ENCODE assay signal across 8 mouse cellular contexts in genomic region chr16:19760505-19761496, GRCm38 (mm10). TPM values are rescaled to one million over a fixed set of nuclear protein-coding genes. Genes with fewer than 3 reads are reported as not detected.
DNase-seq lines count a peak whose midpoint lies in the region; ATAC-seq lines count a peak whose summit lies in the region.

No protein-coding gene starts in this region.

- H3K27me3 ChIP-seq in kidney, embryonic 14.5 days (ENCODE audit: control insufficient read depth, insufficient read depth, low read length) = no peaks in the 10 kb centered on the region
- H3K27me3 ChIP-seq in forebrain, embryonic 15.5 days = no peaks in the 10 kb centered on the region
- H3K27me3 ChIP-seq in lung, embryonic 15.5 days = no peaks in the 10 kb centered on the region

- DNase-seq in kidney, adult 9 months = no peak
- peak; percentile 16 for DNase-seq in adrenal gland, postnatal 10 days
- DNase-seq in urinary bladder, postnatal 25 days (ENCODE audit: low spot score) = peak; percentile 5

- peak overlapping the region; percentile 77 for H3K4me2 ChIP-seq in kidney, embryonic 14.5 days (replicated peaks; ENCODE audit: low read depth, low read length)
- peak overlapping the region; percentile 57 for H3K4me2 ChIP-seq in forebrain, embryonic 15.5 days (replicated peaks)
- H3K4me2 ChIP-seq in lung, embryonic 15.5 days = peak overlapping the region; percentile 92

- no peaks in the 10 kb centered on the region for H3K9me3 ChIP-seq in kidney, embryonic 14.5 days (ENCODE audit: control insufficient read depth, low read length)
- H3K9me3 ChIP-seq in forebrain, embryonic 15.5 days = no peaks in the 10 kb centered on the region
- no peaks in the 10 kb centered on the region for H3K9me3 ChIP-seq in lung, embryonic 15.5 days

- H3K27ac ChIP-seq in kidney, embryonic 14.5 days (ENCODE audit: low read depth, low read length) = peak overlapping the region; percentile 91
- peak overlapping the region; percentile 91 for H3K27ac ChIP-seq in forebrain, embryonic 15.5 days (replicated peaks)
- H3K27ac ChIP-seq in lung, embryonic 15.5 days = peak overlapping the region; percentile 77

- peak; percentile 84 for ATAC-seq in kidney, embryonic 14.5 days (ENCODE audit: low FRiP score, low TSS enrichment)
- peak; percentile 88 for ATAC-seq in forebrain, embryonic 15.5 days (replicated peaks)
- peak; percentile 43 for ATAC-seq in inflammation-experienced regulatory T-cells, adult 6 months
- peak; percentile 70 for ATAC-seq in lung, embryonic 15.5 days (ENCODE audit: borderline replicate concordance, extremely low read depth, low FRiP score, low TSS enrichment)
- ATAC-seq in neutrophil, adult 5-6 weeks (ENCODE audit: extremely low read depth, insufficient number of reproducible peaks, low FRiP score, poor library complexity, severe bottlenecking) = peak; percentile 27; the same call in 1 of the 2 replicates

- peak overlapping the region; percentile 83 for H3K9ac ChIP-seq in kidney, embryonic 14.5 days (ENCODE audit: low read depth, low read length)
- H3K9ac ChIP-seq in forebrain, embryonic 15.5 days (replicated peaks) = peak overlapping the region; percentile 94
- H3K9ac ChIP-seq in lung, embryonic 15.5 days = peak overlapping the region; percentile 86

- H3K36me3 ChIP-seq in kidney, embryonic 14.5 days (ENCODE audit: control insufficient read depth, insufficient read depth, low read length) = peaks cover 2% of the 10 kb centered on the region; the same call in 1 of the 2 replicates
- peaks cover 11% of the 10 kb centered on the region for H3K36me3 ChIP-seq in forebrain, embryonic 15.5 days
- peaks cover 10% of the 10 kb centered on the region for H3K36me3 ChIP-seq in lung, embryonic 15.5 days

- H3K4me1 ChIP-seq in kidney, embryonic 14.5 days (ENCODE audit: control insufficient read depth, insufficient read depth, low read length) = no peaks in the 10 kb centered on the region
- peaks cover 17% of the 10 kb centered on the region for H3K4me1 ChIP-seq in forebrain, embryonic 15.5 days
- H3K4me1 ChIP-seq in lung, embryonic 15.5 days = peaks cover 8% of the 10 kb centered on the region

- WGBS in kidney, embryonic 14.5 days = under 1% methylated on average over 61 of the region's 61 CpGs
- under 1% methylated on average over 61 of the region's 61 CpGs for WGBS in forebrain, embryonic 15.5 days
- under 1% methylated on average over 61 of the region's 61 CpGs for WGBS in lung, embryonic 15.5 days

- H3K4me3 ChIP-seq in kidney, embryonic 14.5 days (ENCODE audit: low read length) = peak overlapping the region; percentile 64
- peak overlapping the region; percentile 76 for H3K4me3 ChIP-seq in forebrain, embryonic 15.5 days
- peak overlapping the region; percentile 83 for H3K4me3 ChIP-seq in lung, embryonic 15.5 days

RNA-seq across cellular contexts. Expression of gene B3gnt5, which starts 0.8 kb away (rescaled TPM):
- 15.5 and 21.9 TPM in 2 replicates for polyA plus RNA-seq in kidney, embryonic 14.5 days (2014; fragmentation: Nextera tagmentation; extraction: Ambion mirVana)
- total RNA-seq in adrenal gland, postnatal 10 days (2021) = 1 to 10 TPM; 1.4 to 1.9 TPM
- polyA plus RNA-seq in forebrain, embryonic 15.5 days (2015; fragmentation: Nextera tagmentation; extraction: Ambion mirVana) = 50.4 and 50.7 TPM in 2 replicates
- 10 to 100 TPM; 11.8 to 27.1 (median 14.7) TPM for polyA plus RNA-seq in inflammation-experienced regulatory T-cells, adult 6 months (2017; shearing (Covaris generic))
- 16.8 and 19.7 TPM in 2 replicates for polyA plus RNA-seq in lung, embryonic 15.5 days (2015; fragmentation: Nextera tagmentation; extraction: Ambion mirVana)
- 137 and 140 TPM in 2 replicates for total RNA-seq in neutrophil, adult 5-6 weeks (2017)

RNA-seq across cellular contexts. Expression of gene Lamp3, which starts 54.6 kb away (rescaled TPM):
- 0.06 TPM in 1 of 2 replicates, not detected in the other for polyA plus RNA-seq in kidney, embryonic 14.5 days (2014; fragmentation: Nextera tagmentation; extraction: Ambion mirVana)
- not detected for total RNA-seq in adrenal gland, postnatal 10 days (2021)
- polyA plus RNA-seq in forebrain, embryonic 15.5 days (2015; fragmentation: Nextera tagmentation; extraction: Ambion mirVana) = not detected in 2 replicates
- polyA plus RNA-seq in inflammation-experienced regulatory T-cells, adult 6 months (2017; shearing (Covaris generic)) = not detected
- polyA plus RNA-seq in lung, embryonic 15.5 days (2015; fragmentation: Nextera tagmentation; extraction: Ambion mirVana) = 10.8 and 16.2 TPM in 2 replicates
- total RNA-seq in neutrophil, adult 5-6 weeks (2017) = 3.3 and 4.1 TPM in 2 replicates

Comparison
In these comparisons a context has a peak if more than half of its experiments do, and no peak if none do; other contexts are left out.
1. ATAC-seq: peak in every context shown above with its lines; median percentile 88 in forebrain, embryonic 15.5 days; 84 in kidney, embryonic 14.5 days; 70 in lung, embryonic 15.5 days; 43 in inflammation-experienced regulatory T-cells, adult 6 months; 27 in neutrophil, adult 5-6 weeks.
2. RNA of gene Lamp3, which starts 54.6 kb away (polyA plus RNA-seq): 10.8 to 16.2 TPM in lung, embryonic 15.5 days; 0.06 TPM in kidney, embryonic 14.5 days, not detected in forebrain, embryonic 15.5 days and not detected in inflammation-experienced regulatory T-cells, adult 6 months; every median in the first group is over 10 times any median in the second.
3. Peak in every context shown above with its lines, with median percentiles within 50 percentile points of each other: H3K27ac ChIP-seq, H3K4me2 ChIP-seq, H3K4me3 ChIP-seq and H3K9ac ChIP-seq.